Mouse (Mus musculus): ENCODE data around the gene Olfr828. TPM values are rescaled to one million over a fixed set of nuclear protein-coding genes. Genes with fewer than 3 reads are reported as not detected.

Olfr828 gene
- total RNA-seq (2023) = not detected

DNA sequence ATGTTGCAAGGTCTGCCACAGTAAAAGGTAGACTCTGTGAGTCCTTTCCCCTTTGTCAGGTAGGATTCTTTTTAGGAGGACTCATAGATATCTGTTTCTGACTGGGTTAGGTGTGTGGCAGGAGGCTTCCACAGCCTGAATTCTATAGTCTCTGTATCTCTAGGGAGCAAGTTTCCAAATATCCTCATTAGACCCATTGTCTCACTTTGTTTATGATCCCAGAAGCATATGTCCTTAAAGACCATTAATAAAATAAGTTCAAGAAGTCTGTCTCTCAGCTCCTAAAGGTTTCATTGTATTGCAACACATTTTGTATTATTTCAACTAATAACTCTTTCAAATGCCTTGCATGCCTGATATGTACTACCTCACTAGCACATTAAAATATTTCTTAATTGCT is at the start of gene Olfr828:
Gene Olfr828 (minus strand): TSS at position 101 of the 400 bp plus-strand sequence.

DNA sequence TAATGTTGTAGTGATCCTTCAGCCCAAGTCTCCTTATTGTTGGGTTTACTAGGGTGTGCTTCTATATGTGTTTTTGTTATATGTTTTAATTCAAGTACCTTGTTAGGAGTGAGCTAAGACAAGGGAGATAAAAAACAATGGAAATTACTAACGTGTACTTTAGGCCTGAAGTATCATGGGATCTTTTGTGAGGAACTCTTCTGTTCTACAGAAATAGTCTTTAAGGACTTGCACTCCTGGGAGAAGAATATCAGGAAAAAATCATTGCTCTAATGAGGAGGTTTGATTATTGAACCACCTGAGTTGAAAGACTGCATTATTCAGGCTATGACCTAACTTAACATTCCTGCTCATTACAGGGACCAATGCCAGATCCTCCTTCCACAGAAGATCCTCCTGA is 35.3 kb upstream of the Olfr828 start, which contains the start of gene Olfr829:
Gene Olfr829 (plus strand): TSS at position 301 of the 400 bp plus-strand sequence.

Other genes starting within 250 kb of the Olfr828 start
- gene Muc16, start 145.0 kb downstream of the Olfr828 start, total RNA-seq (2023) = not detected
- gene Olfr24, start 55.5 kb downstream of the Olfr828 start, total RNA-seq (2023) = not detected
- gene Olfr829, start 35.4 kb upstream of the Olfr828 start, total RNA-seq (2023) = not detected
- not detected for gene Olfr830, start 55.2 kb upstream of the Olfr828 start, total RNA-seq (2023)
- gene Olfr832, start 117.6 kb upstream of the Olfr828 start, total RNA-seq (2023) = not detected
- gene Olfr834, start 168.5 kb upstream of the Olfr828 start, total RNA-seq (2023) = not detected
- not detected for gene Olfr835, start 213.2 kb upstream of the Olfr828 start, total RNA-seq (2023)

All from neutrophil, adult 59 days (primary cell).